Mouse (Mus musculus) embryo, embryonic 10 days (tissue): Measurements from ENCODE around the gene Patj.

Source experiments
- DNase-seq: peaks from one replicate; pipeline ENCODE4 v3.0.0-alpha.2; 2015; ENCODE audit warnings: low spot score

The Patj gene

GRCm38 (mm10) chr4:98653650-98654049 is 258.1 kb downstream of the Patj start:
- no peak for DNase-seq

DNA sequence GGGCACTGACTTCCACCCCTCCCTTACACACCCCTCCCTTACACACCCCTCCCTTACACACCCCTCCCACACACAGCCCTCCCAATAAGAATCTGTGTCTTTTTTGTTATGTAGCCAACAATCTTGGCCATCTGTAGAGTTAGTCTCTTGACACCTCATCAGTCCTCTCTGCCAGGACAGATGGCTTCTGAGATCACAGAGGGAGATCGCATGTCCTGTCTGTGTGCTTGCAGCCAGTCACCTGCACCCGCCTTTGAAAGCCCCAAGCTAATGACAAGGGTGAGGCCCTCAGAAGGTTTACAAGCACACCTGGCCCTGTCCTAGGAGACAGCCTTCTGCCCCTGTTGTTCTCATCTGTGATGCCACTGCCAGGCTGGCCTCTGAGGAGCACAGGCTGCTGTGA is 258.8 kb downstream of the Patj start:
- DNase-seq: peak; percentile 20

- no peak for DNase-seq
Measured at GRCm38 (mm10) chr4:98656759-98657158, 261.2 kb downstream of the Patj start.

- DNase-seq: no peak
Measured at GRCm38 (mm10) chr4:98659032-98659431, 263.4 kb downstream of the Patj start.

GRCm38 (mm10) chr4:98660534-98660933 is 264.9 kb downstream of the Patj start:
- DNase-seq: no peak

GRCm38 (mm10) chr4:98665884-98666283 is 270.3 kb downstream of the Patj start:
- DNase-seq: no peak

GRCm38 (mm10) chr4:98666451-98666850 is 270.9 kb downstream of the Patj start:
- no peak for DNase-seq

GRCm38 (mm10) chr4:98667009-98667408 is 271.4 kb downstream of the Patj start:
- DNase-seq: no peak

- DNase-seq: peak; percentile 49
Measured at GRCm38 (mm10) chr4:98677506-98677905, 281.9 kb downstream of the Patj start.

DNA sequence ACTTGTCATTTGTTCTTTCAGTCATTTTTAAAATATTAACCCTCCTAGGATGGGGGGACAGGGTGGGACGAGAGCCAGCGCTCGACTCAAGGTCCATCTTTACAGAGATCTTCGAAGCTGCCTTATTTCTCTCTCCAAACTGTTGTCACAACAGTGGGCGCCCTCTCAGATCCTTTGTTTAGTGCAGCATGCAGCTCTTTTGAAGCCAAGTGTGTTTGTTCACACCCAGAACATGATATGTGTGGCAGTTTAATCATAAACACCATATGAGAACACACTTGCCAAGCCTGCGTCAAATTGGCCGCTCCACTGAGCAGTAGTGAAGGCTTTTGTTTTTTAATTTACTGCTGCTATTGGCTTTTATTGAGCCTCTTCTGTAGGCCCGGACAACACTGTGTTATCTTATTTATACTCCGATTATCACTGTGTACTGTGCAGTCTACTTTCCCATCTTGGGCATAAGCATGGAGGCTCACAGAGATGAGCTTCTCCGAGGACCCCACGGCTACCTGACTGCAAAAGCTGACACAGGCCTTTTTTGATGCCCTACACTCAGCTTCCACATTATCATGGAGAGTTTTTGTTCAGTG is 291.2 kb downstream of the Patj start:
- no peak for DNase-seq

DNA sequence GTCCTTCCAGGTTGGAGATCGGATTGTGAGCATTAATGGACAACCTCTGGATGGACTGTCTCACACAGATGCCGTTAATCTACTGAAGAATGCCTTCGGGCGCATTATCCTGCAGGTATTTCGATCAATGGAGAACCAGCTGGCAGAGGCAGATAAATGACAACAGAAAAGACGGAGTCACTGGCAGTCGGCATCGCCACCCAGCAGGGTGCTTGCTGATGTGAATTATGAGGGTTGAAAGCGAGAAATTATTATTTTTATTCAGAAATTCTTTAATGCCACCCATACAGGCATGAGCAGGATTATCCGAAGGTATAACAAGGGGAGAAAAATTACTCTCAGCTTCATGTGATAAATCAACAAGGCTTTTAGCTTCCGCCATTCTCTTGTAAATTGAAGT is 292.5 kb downstream of the Patj start:
- no peak for DNase-seq

GRCm38 (mm10) chr4:98688520-98688919 is 292.9 kb downstream of the Patj start:
- no peak for DNase-seq

- DNase-seq: no peak
Measured at GRCm38 (mm10) chr4:98689988-98690387, 294.4 kb downstream of the Patj start.

DNA sequence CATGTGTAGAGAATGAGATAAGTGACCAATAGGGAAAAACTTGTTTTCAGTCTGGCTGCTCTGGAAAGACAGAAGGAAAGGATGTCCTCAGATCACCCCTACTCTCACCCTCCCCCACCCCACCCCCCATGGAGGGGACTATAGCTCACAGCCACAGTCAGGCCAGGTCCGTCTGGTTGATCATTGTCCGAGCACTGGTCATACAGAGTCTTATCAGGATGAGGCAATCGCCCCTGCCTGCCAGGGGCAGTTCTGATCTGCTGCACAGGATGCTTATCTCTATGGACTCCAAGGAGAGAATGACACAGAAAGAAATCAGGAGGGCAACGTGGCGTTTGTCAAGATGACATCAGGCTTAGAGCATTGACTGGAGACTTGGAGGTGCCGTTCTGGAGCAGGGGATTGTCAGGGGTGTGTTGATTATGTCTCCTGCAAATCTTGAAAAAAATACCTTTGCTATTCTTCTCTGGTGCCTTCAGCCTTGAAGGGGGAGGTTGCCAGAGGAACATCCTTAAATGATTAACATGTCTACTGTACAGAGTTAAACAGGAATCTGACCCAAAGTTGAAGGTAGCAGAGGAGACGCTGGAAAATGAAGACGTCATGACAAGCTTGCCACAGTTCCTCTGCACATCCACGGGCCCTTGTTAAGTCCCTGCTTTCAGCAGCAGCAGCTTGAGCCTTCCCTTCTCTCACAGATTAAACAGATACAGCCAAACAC is 298.0 kb downstream of the Patj start:
- DNase-seq: no peak

- DNase-seq: no peak
Measured at GRCm38 (mm10) chr4:98697932-98698331, 302.3 kb downstream of the Patj start.

- no peak for DNase-seq
Measured at GRCm38 (mm10) chr4:98698921-98699320, 303.3 kb downstream of the Patj start.

- no peak for DNase-seq
Measured at GRCm38 (mm10) chr4:98700156-98700555, 304.6 kb downstream of the Patj start.

- peak; percentile 92 for DNase-seq
Measured at GRCm38 (mm10) chr4:98702201-98702894, 306.8 kb downstream of the Patj start.

DNA sequence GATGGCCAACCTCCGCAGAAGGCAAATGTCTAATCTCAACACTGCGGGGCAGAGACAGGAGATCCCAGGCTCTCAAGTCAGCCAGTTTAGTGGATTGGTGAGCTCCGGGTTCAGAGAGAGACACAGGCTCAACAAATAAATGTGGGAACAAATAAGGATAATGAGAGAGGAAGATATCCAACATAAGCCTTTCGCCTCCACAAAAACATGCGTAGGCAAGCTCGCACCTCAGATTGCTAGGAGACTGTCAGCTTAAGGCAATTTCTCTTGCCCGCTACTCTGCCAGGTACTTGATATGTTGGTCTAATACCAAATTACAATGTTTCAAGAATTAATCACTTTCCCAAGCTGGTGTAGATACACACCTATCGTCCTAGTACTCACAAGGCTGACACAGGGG is 315.3 kb downstream of the Patj start:
- DNase-seq: no peak

GRCm38 (mm10) chr4:98717735-98718546 is 322.4 kb downstream of the Patj start:
- no peak for DNase-seq

DNA sequence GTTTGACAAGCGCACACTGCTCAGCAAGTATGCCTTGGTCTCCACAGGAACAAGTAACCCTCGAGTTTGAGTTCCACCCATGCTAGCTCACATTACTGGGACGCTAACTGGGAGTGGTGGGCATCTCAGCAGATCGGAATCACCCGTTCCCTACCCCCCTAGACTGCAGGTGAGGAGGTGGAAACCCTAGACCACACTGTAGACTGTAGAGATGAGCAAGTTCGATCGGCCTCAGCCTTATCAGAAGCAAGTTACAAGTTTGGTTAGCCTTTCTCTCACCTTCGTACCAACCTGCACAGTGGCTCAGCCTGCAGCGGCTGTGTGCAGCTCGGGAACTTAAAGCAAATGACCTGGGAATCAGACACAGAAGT is 322.9 kb downstream of the Patj start:
- DNase-seq: no peak

GRCm38 (mm10) chr4:98722454-98722853 is 326.9 kb downstream of the Patj start:
- peak; percentile 92 for DNase-seq
